ENCODE assay signal across 9 mouse cellular contexts in the genomic region with DNA sequence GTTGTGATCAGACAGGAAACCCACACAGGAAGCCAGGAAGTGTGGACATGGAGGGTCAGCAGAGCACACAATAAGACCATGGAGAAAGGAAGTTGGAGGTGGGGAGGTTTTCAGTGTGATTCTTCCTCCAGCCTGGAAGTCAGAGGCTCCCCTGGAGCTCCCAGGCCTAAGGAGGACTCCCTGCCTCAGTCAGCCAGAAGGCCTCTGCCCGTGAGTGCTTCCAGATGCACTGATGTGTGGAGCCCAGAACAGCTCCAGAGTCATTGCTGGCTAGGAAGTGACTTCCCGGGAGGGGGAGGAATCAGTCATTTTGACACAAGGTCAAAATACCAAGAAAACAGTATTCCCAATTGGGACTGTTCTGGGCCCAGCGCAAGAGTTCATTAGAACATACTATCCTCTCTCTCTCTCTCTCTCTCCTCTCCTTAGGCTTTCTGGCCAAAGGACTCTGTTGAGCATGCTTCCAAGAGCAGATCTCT.
DNase-seq lines count a peak whose midpoint lies in the region; ATAC-seq and TF ChIP-seq lines count a peak whose summit lies in the region.
"Had no signal": no experiment of that assay in that cellular context is flagged by ENCODE, and none has a peak within 500 bp of the region (broad histone marks: within the 10 kb centered on the region; RNA-seq: fewer than 3 reads in every experiment).

No protein-coding gene starts in this region.

- intact Hi-C loops in gastrocnemius, adult 2 months (cut with DNase I) = no loop called here

- H3K27me3 ChIP-seq in forebrain, embryonic 10.5 days (ENCODE audit: poor library complexity, severe bottlenecking) = peaks cover 56% of the 10 kb centered on the region
- H3K27me3 ChIP-seq in forebrain, embryonic 11.5 days (ENCODE audit: control insufficient read depth, insufficient read depth, low read length) = peaks cover 14% of the 10 kb centered on the region
- peaks cover 8% of the 10 kb centered on the region; the same call in 1 of the 2 replicates for H3K27me3 ChIP-seq in hindbrain, embryonic 15.5 days
- H3K27me3 ChIP-seq in lung, postnatal 0 days (replicated peaks; ENCODE audit: insufficient read depth, low read length) = no peaks in the 10 kb centered on the region

- 72% methylated on average over 3 of the region's 3 CpGs for WGBS in forebrain, embryonic 10.5 days
- 74% methylated on average over 3 of the region's 3 CpGs for WGBS in forebrain, embryonic 11.5 days
- WGBS in hindbrain, embryonic 15.5 days = 61% methylated on average over 3 of the region's 3 CpGs
- 37% methylated on average over 3 of the region's 3 CpGs for WGBS in lung, postnatal 0 days

- no peaks in the 10 kb centered on the region for H3K36me3 ChIP-seq in forebrain, embryonic 10.5 days (replicated peaks)
- H3K36me3 ChIP-seq in forebrain, embryonic 11.5 days (ENCODE audit: control insufficient read depth, insufficient read depth, low read length) = no peaks in the 10 kb centered on the region
- no peaks in the 10 kb centered on the region for H3K36me3 ChIP-seq in hindbrain, embryonic 15.5 days
- no peaks in the 10 kb centered on the region for H3K36me3 ChIP-seq in lung, postnatal 0 days (ENCODE audit: insufficient read depth, low read length)

- no peak for DNase-seq in forebrain, embryonic 10.5 days (ENCODE audit: extremely low spot score, low spot score)
- DNase-seq in forebrain, embryonic 11.5 days (ENCODE audit: low spot score) = no peak
- DNase-seq in gastrocnemius, adult 2 months = peak; percentile 77
- peak; percentile 40 for DNase-seq in lung, postnatal 0 days (ENCODE audit: low spot score)
- DNase-seq in right cerebral cortex, postnatal 14 days = no peak
- no peak for DNase-seq in cerebellum, postnatal 36 days
- no peak for DNase-seq in thymus, postnatal 25 days

- H3K9ac ChIP-seq in forebrain, embryonic 11.5 days (ENCODE audit: low read length) = no peak overlapping the region
- H3K9ac ChIP-seq in hindbrain, embryonic 15.5 days = no peak overlapping the region
- no peak overlapping the region for H3K9ac ChIP-seq in lung, postnatal 0 days (replicated peaks; ENCODE audit: low read depth)

- peak; percentile 29; the same call in 1 of the 2 replicates for TF ChIP-seq EP300 in lung, postnatal 0 days (IDR thresholded peaks at IDR 0.05)

- H3K4me3 ChIP-seq in forebrain, embryonic 10.5 days = no peak overlapping the region
- H3K4me3 ChIP-seq in forebrain, embryonic 11.5 days (ENCODE audit: low read depth, low read length) = no peak overlapping the region
- no peak overlapping the region for H3K4me3 ChIP-seq in gastrocnemius, adult 2 months
- no peak overlapping the region for H3K4me3 ChIP-seq in hindbrain, embryonic 15.5 days
- H3K4me3 ChIP-seq in lung, postnatal 0 days (ENCODE audit: low read depth, low read length) = no peak overlapping the region

- H3K4me2 ChIP-seq in forebrain, embryonic 11.5 days (ENCODE audit: low read depth, low read length, severe bottlenecking) = no peak overlapping the region
- no peak overlapping the region for H3K4me2 ChIP-seq in hindbrain, embryonic 15.5 days
- H3K4me2 ChIP-seq in lung, postnatal 0 days (replicated peaks; ENCODE audit: low read depth, low read length) = no peak overlapping the region

- H3K27ac ChIP-seq in forebrain, embryonic 10.5 days = 0 out of 2 replicates have a peak overlapping the region, but pooled peaks have one; percentile 49
- H3K27ac ChIP-seq in forebrain, embryonic 11.5 days (ENCODE audit: low read depth, low read length) = no peak overlapping the region
- H3K27ac ChIP-seq in gastrocnemius, adult 2 months = peak overlapping the region; percentile 78
- peak overlapping the region; percentile 85 for H3K27ac ChIP-seq in hindbrain, embryonic 15.5 days (replicated peaks)
- peak overlapping the region; percentile 57 for H3K27ac ChIP-seq in lung, postnatal 0 days (ENCODE audit: low read length)
- H3K27ac ChIP-seq: macrophage had no signal

- no peak for TF ChIP-seq CTCF in gastrocnemius, adult 2 months (IDR thresholded peaks at IDR 0.05)
- TF ChIP-seq CTCF in lung, postnatal 0 days (IDR thresholded peaks at IDR 0.05) = no peak

- H3K9me3 ChIP-seq in forebrain, embryonic 10.5 days = no peaks in the 10 kb centered on the region
- no peaks in the 10 kb centered on the region; the same call in 1 of the 2 replicates for H3K9me3 ChIP-seq in forebrain, embryonic 11.5 days (ENCODE audit: control insufficient read depth, low read length)
- no peaks in the 10 kb centered on the region for H3K9me3 ChIP-seq in hindbrain, embryonic 15.5 days
- no peaks in the 10 kb centered on the region for H3K9me3 ChIP-seq in lung, postnatal 0 days (ENCODE audit: low read length)

- no peak for ATAC-seq in forebrain, embryonic 11.5 days (replicated peaks; ENCODE audit: low FRiP score)
- no peak for ATAC-seq in hindbrain, embryonic 15.5 days (ENCODE audit: low FRiP score, low read depth)
- ATAC-seq in lung, postnatal 0 days = peak; percentile 66

- H3K4me1 ChIP-seq in forebrain, embryonic 10.5 days = peaks cover 37% of the 10 kb centered on the region
- peaks cover 9% of the 10 kb centered on the region for H3K4me1 ChIP-seq in forebrain, embryonic 11.5 days (replicated peaks; ENCODE audit: control insufficient read depth, insufficient read depth, low read length)
- peaks cover 37% of the 10 kb centered on the region for H3K4me1 ChIP-seq in hindbrain, embryonic 15.5 days (replicated peaks)
- H3K4me1 ChIP-seq in lung, postnatal 0 days (ENCODE audit: insufficient read depth, low read depth, low read length) = peaks cover 16% of the 10 kb centered on the region

Comparison
In these comparisons a context has a peak if more than half of its experiments do, and no peak if none do; other contexts are left out.
1. DNase-seq: peak in gastrocnemius, adult 2 months (single experiment) and lung, postnatal 0 days (single experiment); none in forebrain, embryonic 10.5 days (single experiment), forebrain, embryonic 11.5 days (single experiment), right cerebral cortex, postnatal 14 days (single experiment), cerebellum, postnatal 36 days (0 of 2) and thymus, postnatal 25 days (single experiment).